Mouse (Mus musculus) kidney, adult 10 weeks (tissue): Measurements from ENCODE around the gene Pmvk. TPM values are rescaled to one million over a fixed set of nuclear protein-coding genes. Genes with fewer than 3 reads are reported as not detected.

ENCODE experiments used
- polyA plus RNA-seq: library from polyadenylated mRNA; stranded (reverse); fragments of 350-450 nt; fragmentation: Illumina TruSeq; extraction: RNeasy Lipid Tissue Mini Kit (QIAGEN cat#74804); gene quantifications from one replicate; pipeline ENCODE4 v1.2.3, GENCODE M21; 2014; ENCODE audit warnings: low read depth, low replicate concordance

The Pmvk gene
- polyA plus RNA-seq = not detected

GRCm38 (mm10) chr3:89454401-89455177 is at the start of gene Pmvk:
Gene Pmvk (plus strand): TSS chr3:89454541.

GRCm38 (mm10) chr3:89411490-89412393 is 42.6 kb upstream of the Pmvk start, which contains the start of gene Flad1:
Gene Flad1 (minus strand): TSS chr3:89411870.

GRCm38 (mm10) chr3:89418170-89418860 is 36.0 kb upstream of the Pmvk start, which contains the start of the genes Cks1b and Shc1:
Gene Cks1b (minus strand): TSS chr3:89418383.
Gene Shc1 (plus strand): TSS chr3:89418443.

GRCm38 (mm10) chr3:89430171-89431159 is 23.9 kb upstream of the Pmvk start, which contains the start of gene Pygo2:
Gene Pygo2 (plus strand): TSS chr3:89430214.

GRCm38 (mm10) chr3:89436176-89437113 is 17.9 kb upstream of the Pmvk start, which contains the start of gene Pbxip1:
Gene Pbxip1 (plus strand): TSS chr3:89436706.

Other genes with a start within 250 kb of the Pmvk start
- gene Thbs3, start 239.4 kb upstream of the Pmvk start, polyA plus RNA-seq = 0.73 TPM
- 50.1 TPM for gene Mtx1, start 227.5 kb upstream of the Pmvk start, polyA plus RNA-seq
- 9.3 TPM for gene Muc1, start 225.5 kb upstream of the Pmvk start, polyA plus RNA-seq
- gene Krtcap2, start 208.6 kb upstream of the Pmvk start, polyA plus RNA-seq = 27.7 TPM
- gene Trim46, start 208.2 kb upstream of the Pmvk start, polyA plus RNA-seq = not detected
- not detected for gene Dpm3, start 195.2 kb upstream of the Pmvk start, polyA plus RNA-seq
- gene Slc50a1, start 184.0 kb upstream of the Pmvk start, polyA plus RNA-seq = 10.2 TPM
- 8.2 TPM for gene Efna1, start 173.4 kb upstream of the Pmvk start, polyA plus RNA-seq
- gene Efna3, start 131.6 kb upstream of the Pmvk start, polyA plus RNA-seq = not detected
- gene Efna4, start 116.5 kb upstream of the Pmvk start, polyA plus RNA-seq = not detected
- gene Adam15, start 104.5 kb upstream of the Pmvk start, polyA plus RNA-seq = 4.4 TPM
- not detected for gene Dcst2, start 92.6 kb upstream of the Pmvk start, polyA plus RNA-seq
- not detected for gene Dcst1, start 89.3 kb upstream of the Pmvk start, polyA plus RNA-seq
- 2.8 TPM for gene Zbtb7b, start 59.8 kb upstream of the Pmvk start, polyA plus RNA-seq
- gene Lenep, start 51.7 kb upstream of the Pmvk start, polyA plus RNA-seq = 1.6 TPM
- 1.8 TPM for gene Flad1, start 42.7 kb upstream of the Pmvk start, polyA plus RNA-seq
- gene Cks1b, start 36.2 kb upstream of the Pmvk start, polyA plus RNA-seq = 1.6 TPM
- 16.6 TPM for gene Shc1, start 36.1 kb upstream of the Pmvk start, polyA plus RNA-seq
- 5.3 TPM for gene Pygo2, start 24.3 kb upstream of the Pmvk start, polyA plus RNA-seq
- 12.9 TPM for gene Pbxip1, start 17.8 kb upstream of the Pmvk start, polyA plus RNA-seq
- gene Kcnn3, start 65.6 kb downstream of the Pmvk start, polyA plus RNA-seq = 1.3 TPM